Mouse (Mus musculus): ENCODE measurements around the gene Aim2. TPM values are rescaled to one million over a fixed set of nuclear protein-coding genes. Genes with fewer than 3 reads are reported as not detected.

The Aim2 gene
- polyA plus RNA-seq, 1 experiment: not detected

DNA sequence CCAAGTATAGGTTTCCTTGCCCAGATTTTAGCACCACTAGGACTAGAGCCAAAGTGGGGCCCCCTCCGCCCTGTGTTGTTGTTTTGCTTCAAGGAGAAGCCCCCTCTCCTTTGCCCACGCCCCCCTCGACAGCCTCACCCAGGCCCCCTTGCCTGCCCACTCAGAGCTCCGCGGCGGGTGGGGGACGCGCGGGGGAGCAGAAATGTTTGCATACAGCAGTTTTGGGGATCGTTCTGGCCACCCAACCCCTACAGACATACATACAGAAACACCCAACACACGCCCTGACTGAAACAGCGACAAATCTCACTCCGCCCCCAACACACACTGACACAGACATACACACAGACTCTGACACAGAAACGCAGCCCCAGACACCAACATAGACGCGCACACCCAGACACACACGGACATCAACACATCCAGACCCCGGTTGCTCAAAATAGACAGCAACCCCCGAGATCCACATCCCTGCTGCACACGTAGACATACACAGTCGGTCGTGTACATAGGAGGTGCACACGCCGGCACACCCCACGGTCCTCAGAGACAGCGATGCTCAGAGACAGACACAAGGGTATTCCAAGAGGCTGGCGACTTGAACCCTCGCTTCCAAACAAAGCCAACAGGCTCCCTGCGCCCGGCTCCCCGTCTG lies 16.1 kb downstream of the Aim2 start:
- no peak for TF ChIP-seq GATA1 (IDR thresholded peaks at IDR 0.05; ENCODE audit: low read length)

GRCm38 (mm10) chr1:173367356-173368046 lies 16.8 kb downstream of the Aim2 start, which contains the start of gene Cadm3:
TSS of gene Cadm3 (minus strand) at chr1:173367695.
- TF ChIP-seq GATA1 (IDR thresholded peaks at IDR 0.05; ENCODE audit: low read length): no peak

- TF ChIP-seq GATA1 (IDR thresholded peaks at IDR 0.05; ENCODE audit: low read length): no peak
Observed at GRCm38 (mm10) chr1:173369611-173370010, 18.9 kb downstream of the Aim2 start.

DNA sequence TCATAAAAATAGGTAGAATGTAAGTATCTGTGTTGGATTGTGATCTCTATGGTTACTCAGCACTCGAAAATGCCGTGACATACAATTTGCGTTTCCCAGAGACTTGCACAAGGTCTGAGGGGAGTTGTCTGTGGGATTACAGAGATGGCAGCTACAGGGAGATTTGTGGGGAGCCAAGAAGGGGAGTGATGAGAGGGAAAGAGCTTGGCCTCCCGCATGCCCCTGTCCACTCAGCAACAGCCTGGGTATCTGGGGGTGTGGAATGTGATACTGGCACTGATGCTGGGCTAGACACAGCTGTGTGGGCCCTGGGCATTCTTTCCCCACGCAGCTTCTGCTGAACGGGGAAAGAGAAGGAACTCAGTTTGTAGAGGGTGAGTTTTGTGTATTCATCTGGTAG lies 19.8 kb downstream of the Aim2 start:
- no peak for TF ChIP-seq GATA1 (IDR thresholded peaks at IDR 0.05; ENCODE audit: low read length)

DNA sequence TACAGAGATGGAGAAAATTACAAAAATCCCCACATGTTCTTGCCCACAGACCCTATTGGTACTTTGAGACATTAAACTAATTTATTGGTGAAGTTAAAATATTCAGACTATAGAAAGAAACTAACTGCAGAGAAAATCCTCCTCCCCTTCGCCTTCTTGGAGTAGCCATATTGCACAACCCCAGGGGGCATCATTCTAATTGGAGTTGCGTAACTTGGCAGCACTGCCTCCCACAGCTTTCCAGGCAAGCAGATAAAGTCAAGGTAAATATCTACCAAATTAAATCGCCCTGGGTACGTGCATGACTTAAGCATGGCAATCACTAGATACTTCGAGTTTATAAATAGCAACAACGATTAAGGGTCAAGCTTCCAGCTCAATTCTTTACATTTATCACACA lies 20.9 kb downstream of the Aim2 start:
- TF ChIP-seq GATA1 (IDR thresholded peaks at IDR 0.05; ENCODE audit: low read length): no peak

GRCm38 (mm10) chr1:173374020-173374419 lies 23.3 kb downstream of the Aim2 start:
- no peak for TF ChIP-seq GATA1 (IDR thresholded peaks at IDR 0.05; ENCODE audit: low read length)

DNA sequence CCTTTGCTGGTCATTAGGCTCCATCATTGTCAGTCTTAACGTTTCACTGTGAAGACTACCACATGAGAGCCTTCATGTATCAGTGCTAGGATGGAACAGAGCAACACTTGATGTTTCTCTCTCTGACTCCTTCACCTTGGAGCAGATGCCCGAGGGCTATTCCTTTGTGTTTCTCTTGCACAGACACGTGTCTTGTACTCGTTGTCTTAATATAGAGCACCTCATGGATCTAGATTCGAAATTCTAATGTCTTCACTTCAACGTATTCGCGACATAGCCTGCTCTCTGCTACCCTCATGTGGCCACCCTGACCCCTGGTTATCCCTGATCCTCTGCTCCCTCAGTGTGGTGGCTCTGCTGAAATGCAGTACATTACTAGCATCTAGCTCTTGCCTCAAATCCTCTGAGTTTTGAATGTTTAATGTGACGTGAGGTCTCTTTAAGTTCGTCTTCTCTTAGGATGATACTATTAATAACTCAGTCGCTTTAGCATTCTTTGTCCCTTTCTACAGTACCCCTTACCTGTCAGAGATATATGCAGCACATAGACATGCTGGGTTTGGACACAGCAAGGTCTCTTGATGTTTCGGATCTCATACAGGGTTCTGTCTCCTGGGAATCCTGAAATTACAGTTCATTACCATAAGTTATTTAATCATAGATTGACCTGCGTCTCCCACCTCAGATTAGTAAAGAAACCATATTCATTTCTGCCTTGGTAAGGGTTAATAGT lies 26.9 kb downstream of the Aim2 start:
- TF ChIP-seq GATA1 (IDR thresholded peaks at IDR 0.05; ENCODE audit: low read length): no peak

GRCm38 (mm10) chr1:173381436-173381835 lies 30.8 kb downstream of the Aim2 start:
- TF ChIP-seq GATA1 (IDR thresholded peaks at IDR 0.05; ENCODE audit: low read length): no peak

GRCm38 (mm10) chr1:173389431-173389830 lies 38.8 kb downstream of the Aim2 start:
- no peak for TF ChIP-seq GATA1 (IDR thresholded peaks at IDR 0.05; ENCODE audit: low read length)

DNA sequence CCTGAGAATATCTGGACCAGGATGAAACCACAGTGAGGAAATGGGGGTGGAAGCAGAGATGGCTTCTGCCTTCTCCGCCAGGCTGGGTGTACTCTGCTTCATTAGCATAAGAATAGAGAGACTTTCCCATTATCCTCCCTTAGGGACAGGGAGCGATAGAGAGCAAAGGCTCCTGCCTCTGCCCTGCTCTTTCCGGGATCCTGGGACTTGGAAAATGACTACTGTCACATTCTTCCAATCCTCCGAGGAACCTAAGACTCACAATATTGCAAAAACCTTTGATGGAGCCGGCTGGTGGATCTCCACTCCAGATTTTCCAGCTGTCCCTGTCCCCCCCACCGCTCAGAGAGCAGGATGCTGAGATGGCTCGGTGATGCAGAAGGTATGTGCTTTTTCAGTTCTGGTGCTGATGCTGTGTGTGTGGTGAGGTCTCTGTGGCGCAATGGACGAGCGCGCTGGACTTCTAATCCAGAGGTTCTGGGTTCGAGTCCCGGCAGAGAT lies 39.3 kb downstream of the Aim2 start:
- no peak for TF ChIP-seq GATA1 (IDR thresholded peaks at IDR 0.05; ENCODE audit: low read length)

GRCm38 (mm10) chr1:173391754-173392153 lies 41.1 kb downstream of the Aim2 start:
- no peak for TF ChIP-seq GATA1 (IDR thresholded peaks at IDR 0.05; ENCODE audit: low read length)

DNA sequence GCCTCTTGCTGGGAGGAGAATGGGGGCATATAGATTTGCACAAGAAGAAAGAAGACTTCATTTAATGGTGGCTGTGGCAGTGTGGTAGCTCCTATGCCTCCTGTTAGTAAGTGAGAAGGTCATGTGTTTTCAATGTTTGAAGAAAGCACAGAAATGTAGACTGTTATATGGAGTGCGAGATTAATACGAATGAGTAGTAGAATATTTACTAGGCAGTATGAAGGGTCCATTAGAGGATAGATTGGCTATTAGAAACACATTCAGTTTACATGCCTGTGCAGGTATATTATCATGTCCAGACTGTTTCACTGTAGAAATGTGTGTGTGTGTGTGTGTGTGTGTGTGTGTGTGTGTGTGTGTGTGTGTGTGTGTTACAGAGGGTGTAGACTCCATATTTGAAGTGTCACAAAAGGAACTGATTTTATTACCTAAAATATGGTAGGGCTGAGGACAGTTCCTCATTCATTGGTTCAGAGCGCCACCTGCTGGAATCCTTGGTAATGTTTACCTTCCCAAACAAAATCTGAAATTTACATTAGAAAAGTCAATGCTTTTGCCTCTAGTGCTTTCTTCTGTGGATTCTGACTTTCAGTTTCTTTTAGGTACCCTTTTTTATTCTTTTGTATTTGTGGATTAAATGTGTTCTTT lies 47.8 kb downstream of the Aim2 start:
- no peak for TF ChIP-seq GATA1 (IDR thresholded peaks at IDR 0.05; ENCODE audit: low read length)

DNA sequence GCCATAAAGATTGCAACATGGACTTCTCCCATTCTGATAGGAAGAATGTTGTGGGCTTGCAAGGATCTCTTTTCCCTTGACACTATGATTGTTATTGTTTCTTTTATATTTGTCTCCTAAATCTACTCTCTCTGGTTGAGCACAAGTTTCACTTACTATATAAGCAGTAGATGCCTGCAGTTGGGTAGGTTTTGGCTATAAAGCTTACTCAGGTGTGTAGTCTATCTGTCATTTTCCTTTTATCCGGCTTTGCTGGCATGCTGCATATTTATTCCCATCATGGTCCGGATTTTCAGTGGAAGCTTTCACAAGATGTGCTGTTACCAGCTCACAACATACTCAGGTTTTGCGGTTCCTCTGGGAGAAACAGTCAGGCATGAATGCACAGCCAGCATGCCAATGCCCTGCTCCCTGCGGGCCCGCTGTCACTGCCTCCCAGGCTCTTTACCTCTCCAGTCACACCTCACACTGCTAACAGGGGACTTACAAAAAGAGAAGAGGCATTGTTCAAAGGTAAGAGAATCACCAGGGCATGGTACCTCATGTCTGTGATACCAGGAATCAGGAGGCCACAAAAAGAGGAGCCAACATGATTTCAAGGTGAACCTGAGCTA lies 54.1 kb downstream of the Aim2 start:
- TF ChIP-seq GATA1 (IDR thresholded peaks at IDR 0.05; ENCODE audit: low read length): no peak

DNA sequence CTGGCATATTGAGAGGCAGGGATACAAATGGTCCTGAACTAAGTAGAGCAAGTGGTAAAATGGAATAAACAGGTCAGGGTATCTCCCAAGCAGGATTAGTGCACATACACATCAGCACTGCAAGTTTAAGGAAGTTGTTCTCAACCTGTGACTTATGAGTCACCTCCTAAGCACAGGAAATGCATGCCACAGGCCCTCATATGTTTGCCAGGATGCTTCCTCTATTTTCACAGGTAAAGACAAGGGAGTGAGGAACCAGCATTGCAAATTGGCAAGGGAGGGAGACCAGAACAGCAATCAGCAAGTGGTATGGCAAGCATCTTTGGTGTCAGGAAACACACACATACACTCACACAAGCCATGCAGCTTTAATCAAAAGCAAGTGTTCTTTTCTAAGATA lies 58.4 kb downstream of the Aim2 start:
- no peak for TF ChIP-seq GATA1 (IDR thresholded peaks at IDR 0.05; ENCODE audit: low read length)

- no peak for TF ChIP-seq GATA1 (IDR thresholded peaks at IDR 0.05; ENCODE audit: low read length)
Observed at GRCm38 (mm10) chr1:173411863-173412262, 61.2 kb downstream of the Aim2 start.

All from G1E-ER4 (cell line).